ENCODE assay signal across 18 mouse cellular contexts in the genomic region with DNA sequence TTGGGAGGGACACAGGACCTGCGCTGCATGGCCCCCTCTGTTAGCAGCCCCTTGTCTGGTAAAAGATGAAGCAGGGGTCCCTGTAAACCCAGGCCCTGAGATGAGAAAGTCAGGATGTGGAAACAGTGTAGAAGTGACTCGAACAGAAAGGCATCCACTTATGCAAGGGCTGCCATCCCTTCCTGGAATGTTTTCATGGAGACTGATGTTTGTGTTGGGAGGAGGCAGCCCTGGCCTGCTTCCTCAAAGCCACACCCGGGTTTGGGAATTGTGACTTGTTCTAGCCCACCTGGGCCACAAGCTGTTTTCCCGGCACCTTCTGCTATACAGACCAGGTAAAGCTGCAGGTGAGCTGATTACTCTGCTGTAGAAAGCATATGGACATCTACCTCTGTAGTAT. TPM values are rescaled to one million over a fixed set of nuclear protein-coding genes. Genes with fewer than 3 reads are reported as not detected.
A peak's percentile ranks its signal among the peaks of the same experiment; 100 is the strongest.
DNase-seq lines count a peak whose midpoint lies in the region; ATAC-seq and TF ChIP-seq lines count a peak whose summit lies in the region.
"Had no signal": no experiment of that assay in that cellular context is flagged by ENCODE, and none has a peak within 500 bp of the region (broad histone marks: within the 10 kb centered on the region; RNA-seq: fewer than 3 reads in every experiment).

No protein-coding gene starts in this region.

- TF ChIP-seq CTCF in Patski (IDR thresholded peaks at IDR 0.05): no peak
- no peak for TF ChIP-seq CTCF in forebrain, postnatal 0 days (IDR thresholded peaks at IDR 0.05; ENCODE audit: low read depth)

- no peaks in the 10 kb centered on the region for H3K27me3 ChIP-seq in Patski
- no peaks in the 10 kb centered on the region for H3K27me3 ChIP-seq in limb, embryonic 13.5 days
- no peaks in the 10 kb centered on the region for H3K27me3 ChIP-seq in lung, embryonic 16.5 days (ENCODE audit: control insufficient read depth, insufficient read depth, low read depth, low read length)
- no peaks in the 10 kb centered on the region for H3K27me3 ChIP-seq in hindbrain, embryonic 14.5 days (ENCODE audit: control insufficient read depth, insufficient read depth, low read length)
- no peaks in the 10 kb centered on the region for H3K27me3 ChIP-seq in forebrain, postnatal 0 days (ENCODE audit: insufficient read depth, low read length)
- H3K27me3 ChIP-seq: forebrain, embryonic 12.5 days; hindbrain, embryonic 15.5 days; liver, embryonic 13.5 days; midbrain, embryonic 13.5 days had no signal

- ATAC-seq in Patski: peak; percentile 29
- no peak for ATAC-seq in limb, embryonic 13.5 days (ENCODE audit: low FRiP score, low read depth)
- peak; percentile 27 for ATAC-seq in lung, embryonic 16.5 days (ENCODE audit: low read depth)
- no peak for ATAC-seq in hindbrain, embryonic 14.5 days (ENCODE audit: low FRiP score)
- ATAC-seq in forebrain, postnatal 0 days: no peak
- ATAC-seq: midbrain, embryonic 13.5 days had no signal

- no peak overlapping the region for H3K9ac ChIP-seq in limb, embryonic 13.5 days
- peak overlapping the region; percentile 25; the same call in 1 of the 2 replicates for H3K9ac ChIP-seq in lung, embryonic 16.5 days (ENCODE audit: low read length)
- H3K9ac ChIP-seq in hindbrain, embryonic 14.5 days: no peak overlapping the region
- no peak overlapping the region for H3K9ac ChIP-seq in forebrain, postnatal 0 days
- H3K9ac ChIP-seq: forebrain, embryonic 12.5 days; hindbrain, embryonic 15.5 days; liver, embryonic 13.5 days; midbrain, embryonic 13.5 days had no signal

- DNase-seq in Patski (ENCODE audit: low read depth, low spot score): no peak
- peak; percentile 31 to 69 for DNase-seq in lung, postnatal 4 days
- no peak for DNase-seq in layer of hippocampus, postnatal 14 days (ENCODE audit: low spot score in 2 of 2)
- DNase-seq in hindbrain, embryonic 14.5 days (ENCODE audit: low spot score): no peak
- no peak for DNase-seq in forebrain, postnatal 0 days
- DNase-seq: adrenal gland, postnatal 25 days; cerebellum, adult 8-10 months; heart, postnatal 4 days; kidney, adult 2 months; kidney, postnatal 10 days; liver, embryonic 13.5 days; right cerebral cortex, postnatal 25 days; spleen, adult 18-20 months had no signal

- H3K4me2 ChIP-seq in limb, embryonic 13.5 days (replicated peaks): no peak overlapping the region
- 0 out of 2 replicates have a peak overlapping the region, but pooled peaks have one; percentile 7 for H3K4me2 ChIP-seq in lung, embryonic 16.5 days (ENCODE audit: low read depth, low read length)
- no peak overlapping the region for H3K4me2 ChIP-seq in hindbrain, embryonic 14.5 days (replicated peaks)
- no peak overlapping the region for H3K4me2 ChIP-seq in forebrain, postnatal 0 days (ENCODE audit: low read depth)
- H3K4me2 ChIP-seq: forebrain, embryonic 12.5 days; hindbrain, embryonic 15.5 days; liver, embryonic 13.5 days; midbrain, embryonic 13.5 days had no signal

- H3K9me3 ChIP-seq in limb, embryonic 13.5 days: no peaks in the 10 kb centered on the region
- H3K9me3 ChIP-seq in lung, embryonic 16.5 days (ENCODE audit: control insufficient read depth, low read length): no peaks in the 10 kb centered on the region
- H3K9me3 ChIP-seq in hindbrain, embryonic 14.5 days (ENCODE audit: control insufficient read depth, low read length): no peaks in the 10 kb centered on the region
- H3K9me3 ChIP-seq in forebrain, postnatal 0 days (ENCODE audit: low read length): no peaks in the 10 kb centered on the region
- H3K9me3 ChIP-seq: forebrain, embryonic 12.5 days; hindbrain, embryonic 15.5 days; liver, embryonic 13.5 days; midbrain, embryonic 13.5 days had no signal

- H3K27ac ChIP-seq in limb, embryonic 13.5 days: peak overlapping the region; percentile 44
- peak overlapping the region; percentile 93 for H3K27ac ChIP-seq in lung, embryonic 16.5 days (ENCODE audit: low read length)
- no peak overlapping the region for H3K27ac ChIP-seq in hindbrain, embryonic 14.5 days
- no peak overlapping the region for H3K27ac ChIP-seq in forebrain, postnatal 0 days (ENCODE audit: low read depth, low read length)
- H3K27ac ChIP-seq: forebrain, embryonic 12.5 days; hindbrain, embryonic 15.5 days; liver, embryonic 13.5 days; midbrain, embryonic 13.5 days had no signal

- POLR2A ChIA-PET in Patski (lab: Charles Lee): no interaction called here

- CTCF ChIA-PET in Patski (lab: Charles Lee): interaction anchor here (1.4 kb wide), 1 partner anchor 171 kb away, joined by 4 read pairs; no protein-coding TSS in a partner anchor

- H3K4me1 ChIP-seq in limb, embryonic 13.5 days: peaks cover 98% of the 10 kb centered on the region
- peaks cover 38% of the 10 kb centered on the region for H3K4me1 ChIP-seq in lung, embryonic 16.5 days (replicated peaks; ENCODE audit: control insufficient read depth, insufficient read depth, low read length)
- H3K4me1 ChIP-seq in hindbrain, embryonic 14.5 days (replicated peaks; ENCODE audit: control insufficient read depth, insufficient read depth, low read length): peaks cover 7% of the 10 kb centered on the region; the same call in 1 of the 2 replicates
- no peaks in the 10 kb centered on the region for H3K4me1 ChIP-seq in forebrain, postnatal 0 days (ENCODE audit: insufficient read depth)

- in situ Hi-C loops in Patski (cut with MboI; ENCODE audit: low pct_unique_long_range_greater_than_20kb): loop anchor here (10.0 kb wide), 1 partner anchor 51 kb away; no protein-coding TSS in a partner anchor

- H3K4me3 ChIP-seq in limb, embryonic 13.5 days: no peak overlapping the region
- no peak overlapping the region for H3K4me3 ChIP-seq in lung, embryonic 16.5 days (ENCODE audit: low read length)
- no peak overlapping the region for H3K4me3 ChIP-seq in hindbrain, embryonic 14.5 days (replicated peaks; ENCODE audit: low read length)
- no peak overlapping the region for H3K4me3 ChIP-seq in forebrain, postnatal 0 days (ENCODE audit: low read depth, low read length)
- H3K4me3 ChIP-seq: forebrain, embryonic 12.5 days; hindbrain, embryonic 15.5 days; liver, embryonic 13.5 days; midbrain, embryonic 13.5 days had no signal

- WGBS in limb, embryonic 13.5 days: 88% methylated on average over 4 of the region's 4 CpGs
- 66% methylated on average over 4 of the region's 4 CpGs for WGBS in lung, embryonic 16.5 days
- WGBS in hindbrain, embryonic 14.5 days: 95% methylated on average over 4 of the region's 4 CpGs
- 92% methylated on average over 4 of the region's 4 CpGs for WGBS in forebrain, postnatal 0 days

- H3K36me3 ChIP-seq in limb, embryonic 13.5 days: peaks cover 27% of the 10 kb centered on the region
- H3K36me3 ChIP-seq in lung, embryonic 16.5 days (ENCODE audit: control insufficient read depth, insufficient read depth, low read length): peaks cover 14% of the 10 kb centered on the region
- peaks cover 32% of the 10 kb centered on the region for H3K36me3 ChIP-seq in hindbrain, embryonic 14.5 days (replicated peaks; ENCODE audit: control insufficient read depth, insufficient read depth)
- peaks cover 32% of the 10 kb centered on the region for H3K36me3 ChIP-seq in forebrain, postnatal 0 days (ENCODE audit: insufficient read depth)

RNA-seq across cellular contexts. Expression of a gene that starts 54.4 kb away (rescaled TPM):
- 9.9 TPM for polyA plus RNA-seq in Patski (2021)
- polyA plus RNA-seq in limb, embryonic 13.5 days (2015; fragmentation: Nextera tagmentation; extraction: Ambion mirVana): 16.9 and 18.0 TPM in 2 replicates
- 12.5 and 13.9 TPM in 2 replicates for polyA plus RNA-seq in lung, embryonic 16.5 days (2015; fragmentation: Nextera tagmentation; extraction: Ambion mirVana)
- total RNA-seq in layer of hippocampus, postnatal 14 days (2021): 10 to 100 TPM; 11.9 to 16.8 TPM
- 10.0 and 13.3 TPM in 2 replicates for polyA plus RNA-seq in hindbrain, embryonic 14.5 days (2014; fragmentation: Nextera tagmentation; extraction: Ambion mirVana)
- total RNA-seq in forebrain, postnatal 0 days (2014; rRNA removed): 14.2 and 15.3 TPM in 2 replicates
- polyA plus RNA-seq in forebrain, postnatal 0 days (2015; fragmentation: Nextera tagmentation; extraction: Ambion mirVana): 10.0 and 12.1 TPM in 2 replicates

RNA-seq across cellular contexts. Expression of a gene that starts 54.4 kb away (rescaled TPM):
- 131 TPM for polyA plus RNA-seq in Patski (2021)
- polyA plus RNA-seq in limb, embryonic 13.5 days (2015; fragmentation: Nextera tagmentation; extraction: Ambion mirVana): 120 and 124 TPM in 2 replicates
- polyA plus RNA-seq in lung, embryonic 16.5 days (2015; fragmentation: Nextera tagmentation; extraction: Ambion mirVana): 94.9 and 95.0 TPM in 2 replicates
- total RNA-seq in layer of hippocampus, postnatal 14 days (2021): 10 to 100 TPM; 28.2 to 29.7 TPM
- polyA plus RNA-seq in hindbrain, embryonic 14.5 days (2014; fragmentation: Nextera tagmentation; extraction: Ambion mirVana): 57.6 and 58.7 TPM in 2 replicates
- 41.1 and 49.7 TPM in 2 replicates for total RNA-seq in forebrain, postnatal 0 days (2014; rRNA removed)
- 58.1 and 60.6 TPM in 2 replicates for polyA plus RNA-seq in forebrain, postnatal 0 days (2015; fragmentation: Nextera tagmentation; extraction: Ambion mirVana)

Comparison
In these comparisons a context has a peak if more than half of its experiments do, and no peak if none do; other contexts are left out.
1. ATAC-seq: peak in Patski (single experiment) and lung, embryonic 16.5 days (single experiment); none in limb, embryonic 13.5 days (single experiment), hindbrain, embryonic 14.5 days (single experiment) and forebrain, postnatal 0 days (single experiment).
2. DNase-seq: peak in lung, postnatal 4 days (2 of 2); none in Patski (single experiment), layer of hippocampus, postnatal 14 days (0 of 2), hindbrain, embryonic 14.5 days (single experiment) and forebrain, postnatal 0 days (single experiment).
3. H3K27ac ChIP-seq: peak in limb, embryonic 13.5 days (single experiment) and lung, embryonic 16.5 days (single experiment); none in hindbrain, embryonic 14.5 days (single experiment) and forebrain, postnatal 0 days (single experiment).